8 mouse cellular contexts compared by ENCODE assay signal in the genomic region with DNA sequence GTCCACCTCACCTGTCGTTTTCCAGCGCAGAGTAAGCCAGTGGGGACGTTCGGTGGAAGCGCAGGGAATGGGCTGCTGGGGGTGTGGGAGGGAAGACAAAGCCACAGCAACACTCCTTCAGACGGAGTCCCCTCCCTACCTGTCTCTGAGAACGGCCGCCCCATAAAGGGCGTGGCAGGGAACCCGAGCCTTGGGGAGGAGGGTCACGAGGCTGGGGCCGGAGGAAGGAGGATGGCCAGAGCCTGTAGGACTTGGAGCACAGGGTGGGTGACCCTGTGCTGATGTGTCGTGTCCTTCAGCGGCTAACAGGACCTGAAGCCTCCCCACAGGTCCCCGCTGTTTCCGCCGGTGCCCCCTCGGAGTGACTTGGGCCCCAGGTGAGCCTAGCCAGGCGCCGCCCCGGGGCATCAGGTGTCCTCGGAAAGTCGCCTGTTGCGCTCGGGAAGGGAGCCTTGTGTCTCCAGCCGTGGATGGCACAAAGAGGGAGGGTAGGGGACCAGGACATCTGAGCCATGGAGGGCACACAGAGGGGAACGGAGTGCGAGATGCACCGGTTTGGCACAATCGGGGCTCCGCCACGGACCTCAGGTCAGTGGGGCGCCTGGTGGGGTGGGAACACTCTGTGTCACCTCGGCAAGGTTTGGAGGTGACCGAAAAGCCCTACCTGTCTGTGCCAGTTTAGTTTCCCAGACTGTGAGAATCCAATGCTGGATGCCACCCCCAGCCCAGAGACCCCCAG. TPM values are rescaled to one million over a fixed set of nuclear protein-coding genes. Genes with fewer than 3 reads are reported as not detected.
DNase-seq lines count a peak whose midpoint lies in the region; ATAC-seq and TF ChIP-seq lines count a peak whose summit lies in the region.

A gene (plus strand): TSS at position 193 of the 739 bp plus-strand sequence.

- no peak for TF ChIP-seq CTCF in E14TG2a.4 (conservative IDR thresholded peaks at IDR 0.05; ENCODE audit: low read length)
- no peak for TF ChIP-seq CTCF in ES-Bruce4 (IDR thresholded peaks at IDR 0.05; ENCODE audit: low read depth, low read length)

- peaks cover 9% of the 10 kb centered on the region for H3K4me1 ChIP-seq in E14TG2a.4 (replicated peaks; ENCODE audit: low read depth, low read length)
- H3K4me1 ChIP-seq in ES-Bruce4 (ENCODE audit: control insufficient read depth, insufficient read depth, low read length), result peaks cover 2% of the 10 kb centered on the region
- H3K4me1 ChIP-seq in hindbrain, embryonic 14.5 days (replicated peaks; ENCODE audit: control insufficient read depth, insufficient read depth, low read length), result peaks cover 3% of the 10 kb centered on the region; the same call in 1 of the 2 replicates
- no peaks in the 10 kb centered on the region for H3K4me1 ChIP-seq in liver, embryonic 16.5 days (ENCODE audit: control insufficient read depth, low read depth, low read length)

- 14% methylated on average over 35 of the region's 35 CpGs for WGBS in hindbrain, embryonic 14.5 days
- 15% methylated on average over 33 of the region's 35 CpGs for WGBS in liver, embryonic 16.5 days (ENCODE audit: insufficient replicate concordance)

- H3K9ac ChIP-seq in ES-Bruce4 (ENCODE audit: low read depth, poor library complexity, severe bottlenecking), result peak within 1 kb of the TSS; percentile 10
- H3K9ac ChIP-seq in hindbrain, embryonic 14.5 days, result no peak within 1 kb of the TSS
- H3K9ac ChIP-seq in liver, embryonic 16.5 days (ENCODE audit: low read depth, low read length), result no peak within 1 kb of the TSS

- peak within 1 kb of the TSS; percentile 54 for H3K4me3 ChIP-seq in E14TG2a.4 (replicated peaks; ENCODE audit: low read length)
- H3K4me3 ChIP-seq in ES-Bruce4 (ENCODE audit: low read depth, low read length), result peak within 1 kb of the TSS; percentile 74
- H3K4me3 ChIP-seq in hindbrain, embryonic 14.5 days (replicated peaks; ENCODE audit: low read length), result no peak within 1 kb of the TSS
- H3K4me3 ChIP-seq in liver, embryonic 16.5 days (ENCODE audit: low read depth, low read length), result no peak within 1 kb of the TSS

- TF ChIP-seq EP300 in ES-Bruce4 (IDR thresholded peaks at IDR 0.05; ENCODE audit: insufficient read depth, low read depth, low read length), result no peak

- peak within 1 kb of the TSS; percentile 21; the same call in 1 of the 2 replicates for H3K4me2 ChIP-seq in hindbrain, embryonic 14.5 days (replicated peaks)
- H3K4me2 ChIP-seq in liver, embryonic 16.5 days (ENCODE audit: low read depth, low read length), result peak within 1 kb of the TSS; percentile 26; the same call in 1 of the 2 replicates

- intact Hi-C loops in left cerebral cortex, postnatal 36 days (cut with DNase I), result no loop called here

- H3K27ac ChIP-seq in ES-Bruce4 (ENCODE audit: insufficient read depth, low read length), result no peak within 1 kb of the TSS
- H3K27ac ChIP-seq in hindbrain, embryonic 14.5 days, result no peak within 1 kb of the TSS
- no peak within 1 kb of the TSS for H3K27ac ChIP-seq in liver, embryonic 16.5 days (ENCODE audit: low read length)

- no peak for ATAC-seq in hindbrain, embryonic 14.5 days (ENCODE audit: low FRiP score)
- ATAC-seq in liver, embryonic 16.5 days (ENCODE audit: low read depth), result no peak
- ATAC-seq in inflammation-experienced regulatory T-cells, adult 6 months, result no peak

- H3K9me3 ChIP-seq in E14TG2a.4 (ENCODE audit: low read length) (no peaks in the 10 kb centered on the region), ES-Bruce4 (replicated peaks; ENCODE audit: control insufficient read depth, insufficient read depth, low read length, poor library complexity, severe bottlenecking) (0 out of 2 replicates have a peak, but pooled peaks cover 3% of the 10 kb centered on the region)
- no peaks in the 10 kb centered on the region for H3K9me3 ChIP-seq in hindbrain, embryonic 14.5 days (ENCODE audit: control insufficient read depth, low read length)
- no peaks in the 10 kb centered on the region for H3K9me3 ChIP-seq in liver, embryonic 16.5 days (replicated peaks; ENCODE audit: control insufficient read depth, low read length)

- H3K27me3 ChIP-seq in E14TG2a.4 (ENCODE audit: insufficient read depth, low read length) (peaks cover 17% of the 10 kb centered on the region), ES-Bruce4 (ENCODE audit: control insufficient read depth, insufficient read depth, low read length, poor library complexity, severe bottlenecking) (no peaks in the 10 kb centered on the region)
- peaks cover 23% of the 10 kb centered on the region for H3K27me3 ChIP-seq in hindbrain, embryonic 14.5 days (ENCODE audit: control insufficient read depth, insufficient read depth, low read length)
- H3K27me3 ChIP-seq in liver, embryonic 16.5 days (ENCODE audit: control insufficient read depth, insufficient read depth, low read depth, low read length), result peaks cover 20% of the 10 kb centered on the region

- no peak for DNase-seq in hindbrain, embryonic 14.5 days (ENCODE audit: low spot score)
- DNase-seq in cerebellum, adult 11 months, result no peak
- DNase-seq in ovary, postnatal 36 days (ENCODE audit: low spot score), result no peak
- no peak for DNase-seq in left cerebral cortex, postnatal 36 days (ENCODE audit: low spot score in 2 of 2)

- no peak for TF ChIP-seq POLR2A in ES-Bruce4 (IDR thresholded peaks at IDR 0.05; ENCODE audit: insufficient read depth, low read length)

- H3K36me3 ChIP-seq in E14TG2a.4 (ENCODE audit: insufficient read depth, low read length), result no peaks in the 10 kb centered on the region
- no peaks in the 10 kb centered on the region for H3K36me3 ChIP-seq in ES-Bruce4 (ENCODE audit: control insufficient read depth, insufficient read depth, low read length, poor library complexity, severe bottlenecking)
- H3K36me3 ChIP-seq in hindbrain, embryonic 14.5 days (replicated peaks; ENCODE audit: control insufficient read depth, insufficient read depth), result no peaks in the 10 kb centered on the region
- no peaks in the 10 kb centered on the region for H3K36me3 ChIP-seq in liver, embryonic 16.5 days (ENCODE audit: control insufficient read depth, insufficient read depth)

RNA-seq across cellular contexts. Expression of the gene that starts here (rescaled TPM):
- 13.1 and 15.2 TPM in 2 replicates for polyA plus RNA-seq in ES-Bruce4 (2011; ENCODE audit: insufficient read depth, insufficient read length, low read depth, missing spikeins)
- polyA plus RNA-seq in hindbrain, embryonic 14.5 days (2014; fragmentation: Nextera tagmentation; extraction: Ambion mirVana), result 0.27 and 0.82 TPM in 2 replicates
- polyA plus RNA-seq in liver, embryonic 16.5 days (2015; fragmentation: Nextera tagmentation; extraction: Ambion mirVana), result 0.25 and 0.70 TPM in 2 replicates
- 1 to 10 TPM; 2.2 to 6.8 (median 4.7) TPM for polyA plus RNA-seq in inflammation-experienced regulatory T-cells, adult 6 months (2017; shearing (Covaris generic))
- total RNA-seq in left cerebral cortex, postnatal 36 days (2021), result not detected

Comparison
In these comparisons a context has a peak if more than half of its experiments do, and no peak if none do; other contexts are left out.
1. H3K4me3 ChIP-seq: peak in E14TG2a.4 (single experiment) and ES-Bruce4 (single experiment); none in hindbrain, embryonic 14.5 days (single experiment) and liver, embryonic 16.5 days (single experiment).